Mouse (Mus musculus) heart, embryonic 16.5 days (tissue): ENCODE results near the gene Mmadhc. TPM values are rescaled to one million over a fixed set of nuclear protein-coding genes. Genes with fewer than 3 reads are reported as not detected.

Experiments used
- ATAC-seq: fragments of 200-750 bp; cut with Nextera tagmentation; replicated peaks from 2 replicates; pipeline ENCODE4 v1.8.0; 2017; ENCODE audit warnings: moderate number of reproducible peaks; ENCODE audit not compliant: insufficient read depth, low FRiP score; ENCODE audit errors: extremely low read depth
- H3K27ac ChIP-seq: fragments of 300-500 bp; sonication (generic); 2 replicates; pipeline ENCODE4 v1.5.1; 2014; ENCODE audit warnings: mild to moderate bottlenecking, low read length, control low read depth, moderate library complexity
- H3K27me3 ChIP-seq: fragments of 300-500 bp; sonication (generic); 2 replicates; pipeline ENCODE4 v1.6.1; 2014; ENCODE audit warnings: low read length, mixed read lengths; ENCODE audit not compliant: control insufficient read depth, insufficient read depth
- H3K36me3 ChIP-seq: fragments of 300-500 bp; sonication (generic); 2 replicates; pipeline ENCODE4 v1.6.1; 2014; ENCODE audit not compliant: control insufficient read depth, insufficient read depth
- H3K4me1 ChIP-seq: fragments of 300-500 bp; sonication (generic); 2 replicates; pipeline ENCODE4 v1.6.1; 2014; ENCODE audit warnings: low read length, mixed read lengths; ENCODE audit not compliant: control insufficient read depth, insufficient read depth
- H3K4me2 ChIP-seq: fragments of 300-500 bp; sonication (generic); 2 replicates; pipeline ENCODE4 v1.6.1; 2014; ENCODE audit warnings: low read depth, mild to moderate bottlenecking, control low read depth, low read length
- H3K4me3 ChIP-seq: fragments of 300-500 bp; sonication (generic); 2 replicates; pipeline ENCODE4 v1.5.1; 2014; ENCODE audit warnings: mild to moderate bottlenecking, control low read depth, low read length
- H3K9ac ChIP-seq: fragments of 300-500 bp; sonication (generic); 2 replicates; pipeline ENCODE4 v1.6.1; 2014; ENCODE audit warnings: low read length, control low read depth
- H3K9me3 ChIP-seq: fragments of 300-500 bp; sonication (generic); replicated peaks from 2 replicates; pipeline ENCODE4 v1.6.1; 2016; ENCODE audit warnings: low read length; ENCODE audit not compliant: control insufficient read depth
- WGBS: fragments of 180-500 bp; shearing (Covaris S2); extraction: QIAGEN DNeasy Blood & Tissue Kit; methylation state at CpG from one replicate; pipeline ENCODE4 v1.1.7; 2014; 5-methylcytosine and 5-hydroxymethylcytosine counted together
- polyA plus RNA-seq: library from polyadenylated mRNA; unstranded; fragments of >200 nt; fragmentation: Nextera tagmentation; extraction: Ambion mirVana; gene quantifications from 2 replicates; pipeline ENCODE4 v1.2.1, GENCODE M21; 2015

Gene Mmadhc
- polyA plus RNA-seq, 1 experiment from 2014 or later = 146 TPM

GRCm38 (mm10) chr2:50276715-50277114 is 19.9 kb downstream of the Mmadhc start:
- Histone ChIP-seq H3K27ac (no peak overlapping the region), H3K9ac (no peak overlapping the region), H3K9me3 (no peaks in the 10 kb centered on the region), H3K4me3 (no peak overlapping the region), H3K4me2 (no peak overlapping the region), H3K4me1 (no peaks in the 10 kb centered on the region), H3K36me3 (peaks cover 18% of the 10 kb centered on the region), H3K27me3 (no peaks in the 10 kb centered on the region)
- WGBS = 57% methylated on average over 10 of the region's 10 CpGs
- no peak for ATAC-seq

GRCm38 (mm10) chr2:50273415-50273814 is 23.2 kb downstream of the Mmadhc start:
- no peaks in the 10 kb centered on the region for H3K4me1 ChIP-seq

GRCm38 (mm10) chr2:50272165-50272564 is 24.4 kb downstream of the Mmadhc start:
- Histone ChIP-seq H3K4me3 (no peak overlapping the region), H3K4me2 (no peak overlapping the region), H3K4me1 (no peaks in the 10 kb centered on the region), H3K9me3 (no peaks in the 10 kb centered on the region), H3K36me3 (no peaks in the 10 kb centered on the region), H3K27ac (no peak overlapping the region), H3K27me3 (no peaks in the 10 kb centered on the region), H3K9ac (no peak overlapping the region)
- 29% methylated on average over 5 of the region's 5 CpGs for WGBS
- no peak for ATAC-seq

More at GRCm38 (mm10) chr2:50273415-50273814, 23.2 kb downstream of the Mmadhc start:
- 69% methylated on average over 6 of the region's 6 CpGs for WGBS
- Histone ChIP-seq H3K36me3 (0 out of 2 replicates have a peak, but pooled peaks cover 2% of the 10 kb centered on the region), H3K4me2 (no peak overlapping the region), H3K27me3 (no peaks in the 10 kb centered on the region), H3K27ac (no peak overlapping the region), H3K9ac (no peak overlapping the region), H3K4me3 (no peak overlapping the region), H3K9me3 (no peaks in the 10 kb centered on the region)
- ATAC-seq = no peak

DNA sequence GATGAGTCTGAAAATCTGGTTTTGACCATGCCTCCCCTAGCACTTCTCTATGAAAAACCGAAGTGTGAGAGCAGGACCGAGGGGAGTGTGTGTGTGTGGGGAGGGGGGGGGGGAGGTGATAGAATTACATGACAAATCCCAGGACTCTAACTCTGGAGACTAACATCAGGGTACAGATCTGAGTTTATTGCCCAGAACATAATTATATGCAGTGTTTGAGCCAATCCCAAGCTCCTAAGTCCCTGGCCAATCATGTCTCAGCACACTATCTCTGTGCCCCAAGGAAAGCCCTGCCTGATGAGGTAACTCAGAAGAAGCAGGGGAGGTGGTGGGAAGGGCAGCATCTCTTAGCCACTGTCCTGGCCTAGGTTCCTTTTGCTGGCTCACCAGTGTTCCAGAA is 28.1 kb downstream of the Mmadhc start:
- Histone ChIP-seq H3K9ac (no peak overlapping the region), H3K4me1 (no peaks in the 10 kb centered on the region), H3K27me3 (no peaks in the 10 kb centered on the region), H3K27ac (no peak overlapping the region), H3K9me3 (no peaks in the 10 kb centered on the region), H3K4me3 (no peak overlapping the region), H3K4me2 (no peak overlapping the region), H3K36me3 (no peaks in the 10 kb centered on the region)
- 54% methylated on average over 2 of the region's 2 CpGs for WGBS
- no peak for ATAC-seq

- H3K27ac ChIP-seq = no peak overlapping the region
- no peak overlapping the region for H3K9ac ChIP-seq
- no peaks in the 10 kb centered on the region for H3K27me3 ChIP-seq
- H3K4me2 ChIP-seq = no peak overlapping the region
- H3K9me3 ChIP-seq = no peaks in the 10 kb centered on the region
- H3K4me1 ChIP-seq = no peaks in the 10 kb centered on the region
- H3K4me3 ChIP-seq = no peak overlapping the region
- no peak for ATAC-seq
- no peaks in the 10 kb centered on the region for H3K36me3 ChIP-seq
Observed at GRCm38 (mm10) chr2:50267046-50267445, 29.6 kb downstream of the Mmadhc start.

DNA sequence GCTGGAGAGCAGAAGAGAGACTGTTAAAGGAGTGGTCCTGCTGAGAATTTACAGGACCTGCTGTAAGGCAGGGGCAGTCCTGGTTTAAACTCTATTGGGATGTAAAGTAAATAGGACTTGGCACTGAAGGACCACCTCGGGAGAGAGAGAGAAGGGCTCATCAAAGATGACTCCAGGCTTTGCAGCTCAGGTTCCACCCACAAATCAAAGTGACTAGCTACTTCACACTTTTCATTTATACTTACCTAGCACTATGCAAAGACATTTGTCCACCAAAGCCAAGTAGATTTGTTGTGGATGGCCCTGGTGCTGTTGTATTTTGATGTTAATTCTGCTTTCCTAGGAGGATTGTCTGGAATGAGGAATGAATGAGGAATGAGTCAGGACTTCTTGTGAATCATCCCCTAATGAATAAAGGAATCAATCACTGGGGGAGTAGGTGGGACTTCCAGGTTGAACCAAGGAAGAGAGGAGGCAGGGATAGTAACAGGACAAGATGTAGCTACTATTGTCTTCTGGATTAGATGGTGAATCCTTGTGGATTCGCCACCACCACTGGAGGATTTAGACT is 31.3 kb downstream of the Mmadhc start:
- no peak for ATAC-seq
- Histone ChIP-seq H3K9ac (no peak overlapping the region), H3K4me1 (no peaks in the 10 kb centered on the region), H3K27ac (no peak overlapping the region), H3K36me3 (no peaks in the 10 kb centered on the region), H3K27me3 (no peaks in the 10 kb centered on the region), H3K9me3 (no peaks in the 10 kb centered on the region), H3K4me3 (no peak overlapping the region), H3K4me2 (no peak overlapping the region)
- WGBS = 56% methylated on average over 2 of the region's 2 CpGs

DNA sequence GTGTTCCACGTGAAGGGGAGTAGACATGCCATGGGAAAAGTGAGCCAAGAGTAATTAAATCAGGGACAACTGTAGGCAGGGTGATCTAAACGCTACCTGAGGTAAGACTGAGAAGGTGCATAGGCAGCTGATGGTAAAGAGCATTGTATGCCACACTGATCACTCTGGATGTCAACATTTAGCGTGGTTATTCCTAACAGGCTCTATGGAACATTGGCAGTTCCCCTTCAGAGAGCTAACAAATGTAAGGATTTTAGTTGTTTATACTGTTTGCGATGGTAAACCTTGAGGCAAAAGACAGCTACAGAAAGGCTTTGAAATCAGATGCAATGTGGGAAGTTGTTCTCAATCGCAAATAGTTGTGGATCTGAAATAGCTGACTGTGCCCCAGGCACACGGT is 32.5 kb downstream of the Mmadhc start:
- H3K27ac ChIP-seq = no peak overlapping the region
- 74% methylated on average over 6 of the region's 6 CpGs for WGBS

DNA sequence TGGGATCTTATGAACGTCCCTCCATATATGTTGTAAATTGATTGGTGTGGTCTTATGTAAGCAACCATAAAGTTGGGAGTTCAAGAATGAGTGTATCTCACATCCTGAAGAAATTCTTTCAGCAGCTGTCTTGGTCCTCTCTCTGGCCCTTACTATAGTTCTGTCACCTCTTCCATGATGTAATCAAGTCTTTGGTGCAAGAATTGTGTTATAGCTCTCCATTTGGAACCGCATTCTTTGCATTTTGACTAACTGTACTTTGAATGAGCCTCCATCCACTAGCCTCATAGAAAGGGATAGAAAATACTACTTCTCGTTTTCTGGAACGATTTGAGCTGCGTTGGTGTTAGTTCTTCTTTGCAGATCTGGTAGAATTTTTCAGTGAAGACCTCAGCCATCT is 41.6 kb downstream of the Mmadhc start:
- H3K4me3 ChIP-seq = no peak overlapping the region
- H3K27me3 ChIP-seq = no peaks in the 10 kb centered on the region
- 86% methylated on average over 5 of the region's 5 CpGs for WGBS
- no peak overlapping the region for H3K9ac ChIP-seq
- no peak for ATAC-seq
- no peaks in the 10 kb centered on the region for H3K36me3 ChIP-seq
- no peaks in the 10 kb centered on the region for H3K9me3 ChIP-seq
- no peaks in the 10 kb centered on the region for H3K4me1 ChIP-seq
- no peak overlapping the region for H3K4me2 ChIP-seq
- H3K27ac ChIP-seq = no peak overlapping the region

More for the DNA sequence above, 32.5 kb downstream of the Mmadhc start:
- Histone ChIP-seq H3K27me3 (no peaks in the 10 kb centered on the region), H3K4me1 (no peaks in the 10 kb centered on the region), H3K4me3 (no peak overlapping the region), H3K9ac (no peak overlapping the region), H3K4me2 (no peak overlapping the region), H3K36me3 (no peaks in the 10 kb centered on the region), H3K9me3 (no peaks in the 10 kb centered on the region)
- no peak for ATAC-seq

DNA sequence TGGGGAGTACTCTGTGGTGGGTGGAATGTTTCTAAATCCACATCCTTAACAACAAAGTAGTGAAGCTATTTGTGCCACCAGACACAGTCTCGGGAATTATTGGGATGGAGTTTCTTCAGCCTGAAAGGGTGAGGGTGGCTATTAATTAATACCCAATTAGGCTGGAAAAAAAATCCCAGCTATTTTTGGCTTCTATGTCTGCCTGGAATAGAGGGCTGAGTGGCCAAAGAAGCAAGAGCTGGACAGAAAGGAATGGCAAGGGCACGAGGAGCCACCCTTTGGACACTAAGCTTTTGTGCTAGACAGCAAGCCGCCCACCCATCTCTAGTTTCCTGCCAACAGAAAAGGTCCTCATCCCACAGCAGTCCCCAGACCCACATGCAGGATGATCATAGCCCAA is 48.0 kb downstream of the Mmadhc start:
- H3K4me2 ChIP-seq = no peak overlapping the region
- WGBS = 53% methylated on average over 3 of the region's 3 CpGs
- ATAC-seq = no peak
- H3K4me3 ChIP-seq = no peak overlapping the region
- no peak overlapping the region for H3K9ac ChIP-seq
- no peaks in the 10 kb centered on the region; the same call in 1 of the 2 replicates for H3K27me3 ChIP-seq
- no peaks in the 10 kb centered on the region for H3K36me3 ChIP-seq
- no peaks in the 10 kb centered on the region; the same call in 1 of the 2 replicates for H3K9me3 ChIP-seq
- H3K27ac ChIP-seq = no peak overlapping the region
- no peaks in the 10 kb centered on the region for H3K4me1 ChIP-seq
